Mouse (Mus musculus) ES-E14 (cell line): ENCODE results near the gene Gars.

Source experiments
- CHD2 ChIP-seq: IDR thresholded peaks from 2 replicates; pipeline ENCODE4 v1.6.1; 2014; ENCODE audit warnings: mild to moderate bottlenecking, low read depth, low read length, inconsistent platforms
- HCFC1 ChIP-seq: IDR thresholded peaks from 2 replicates; pipeline ENCODE4 v1.6.1; 2012; ENCODE audit warnings: low read length, inconsistent platforms, borderline replicate concordance; ENCODE audit not compliant: insufficient read depth
- MAFK ChIP-seq: IDR thresholded peaks from 2 replicates; pipeline ENCODE4 v1.6.1; 2014; ENCODE audit warnings: mild to moderate bottlenecking, low read depth, low read length, inconsistent platforms; ENCODE audit not compliant: insufficient read depth

DNA sequence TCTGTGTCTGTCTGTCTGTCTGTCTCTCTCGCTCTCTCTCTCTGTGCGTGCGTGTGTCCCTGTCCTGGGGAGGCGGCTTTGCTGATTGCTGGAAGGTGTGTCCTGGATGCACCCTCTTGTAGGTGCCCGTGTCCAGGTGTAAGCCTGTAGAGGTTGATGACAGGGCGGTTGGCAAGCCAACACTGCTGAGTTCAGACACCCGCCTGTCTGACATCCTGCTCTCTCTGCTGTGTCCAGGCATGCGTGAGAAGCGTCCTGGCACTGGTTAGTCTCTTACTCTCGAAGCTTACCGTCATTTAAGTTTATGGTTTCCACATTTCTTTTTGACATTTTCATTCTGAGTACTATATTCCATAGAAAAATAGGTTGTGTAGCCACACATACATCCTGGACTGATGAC, 23.5 kb downstream of the Gars start:
- no peak for TF ChIP-seq CHD2
- TF ChIP-seq MAFK, result no peak
- TF ChIP-seq HCFC1, result no peak
